Mouse (Mus musculus) heart, embryonic 16.5 days (tissue): ENCODE results near the gene Asic4. TPM values are rescaled to one million over a fixed set of nuclear protein-coding genes. Genes with fewer than 3 reads are reported as not detected.

Experiments
- ATAC-seq: fragments of 200-750 bp; cut with Nextera tagmentation; replicated peaks from 2 replicates; pipeline ENCODE4 v1.8.0; 2017; ENCODE audit warnings: moderate number of reproducible peaks; ENCODE audit not compliant: insufficient read depth, low FRiP score; ENCODE audit errors: extremely low read depth
- H3K27ac ChIP-seq: fragments of 300-500 bp; sonication (generic); 2 replicates; pipeline ENCODE4 v1.5.1; 2014; ENCODE audit warnings: mild to moderate bottlenecking, low read length, control low read depth, moderate library complexity
- H3K27me3 ChIP-seq: fragments of 300-500 bp; sonication (generic); 2 replicates; pipeline ENCODE4 v1.6.1; 2014; ENCODE audit warnings: low read length, mixed read lengths; ENCODE audit not compliant: control insufficient read depth, insufficient read depth
- H3K36me3 ChIP-seq: fragments of 300-500 bp; sonication (generic); 2 replicates; pipeline ENCODE4 v1.6.1; 2014; ENCODE audit not compliant: control insufficient read depth, insufficient read depth
- H3K4me1 ChIP-seq: fragments of 300-500 bp; sonication (generic); 2 replicates; pipeline ENCODE4 v1.6.1; 2014; ENCODE audit warnings: low read length, mixed read lengths; ENCODE audit not compliant: control insufficient read depth, insufficient read depth
- H3K4me2 ChIP-seq: fragments of 300-500 bp; sonication (generic); 2 replicates; pipeline ENCODE4 v1.6.1; 2014; ENCODE audit warnings: low read depth, mild to moderate bottlenecking, control low read depth, low read length
- H3K4me3 ChIP-seq: fragments of 300-500 bp; sonication (generic); 2 replicates; pipeline ENCODE4 v1.5.1; 2014; ENCODE audit warnings: mild to moderate bottlenecking, control low read depth, low read length
- H3K9ac ChIP-seq: fragments of 300-500 bp; sonication (generic); 2 replicates; pipeline ENCODE4 v1.6.1; 2014; ENCODE audit warnings: low read length, control low read depth
- H3K9me3 ChIP-seq: fragments of 300-500 bp; sonication (generic); replicated peaks from 2 replicates; pipeline ENCODE4 v1.6.1; 2016; ENCODE audit warnings: low read length; ENCODE audit not compliant: control insufficient read depth
- WGBS: fragments of 180-500 bp; shearing (Covaris S2); extraction: QIAGEN DNeasy Blood & Tissue Kit; methylation state at CpG from one replicate; pipeline ENCODE4 v1.1.7; 2014; 5-methylcytosine and 5-hydroxymethylcytosine counted together
- polyA plus RNA-seq: library from polyadenylated mRNA; unstranded; fragments of >200 nt; fragmentation: Nextera tagmentation; extraction: Ambion mirVana; gene quantifications from 2 replicates; pipeline ENCODE4 v1.2.1, GENCODE M21; 2015

Gene Asic4
- polyA plus RNA-seq, 1 experiment from 2014 or later: 0.08 TPM

DNA sequence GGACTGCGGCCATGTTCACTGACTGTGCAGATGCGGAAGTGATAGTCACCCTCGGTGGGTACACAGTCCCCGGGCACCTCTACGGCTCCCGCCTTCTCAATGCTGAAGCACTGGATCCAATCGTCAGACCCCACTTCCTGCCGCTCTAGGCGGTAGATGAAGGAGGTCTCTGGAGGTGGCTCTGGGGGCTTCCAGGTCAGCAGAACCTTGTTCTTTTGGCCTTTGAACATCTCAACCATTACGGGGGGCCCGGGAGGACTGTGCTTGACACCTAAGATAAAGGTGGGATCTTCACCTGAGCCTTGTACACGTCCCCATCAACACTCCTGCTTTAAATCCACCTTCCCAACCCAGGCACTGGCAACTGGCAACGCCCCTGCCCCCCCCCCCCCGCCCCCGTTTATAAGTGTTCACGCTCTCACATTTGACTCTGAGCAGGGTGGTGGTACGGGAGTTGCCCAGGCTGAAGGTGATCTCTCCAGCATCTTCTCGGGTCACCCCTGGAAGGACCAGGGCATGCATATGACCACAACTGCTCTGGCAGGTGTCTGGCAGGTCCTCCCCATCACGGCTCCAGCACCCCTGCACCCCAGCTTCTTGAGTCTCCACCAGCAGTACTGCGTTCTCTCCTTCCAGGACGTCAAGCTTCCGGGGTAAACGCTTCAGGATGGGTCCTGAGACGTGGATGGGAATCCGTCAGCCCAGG is 52.9 kb downstream of the Asic4 start:
- ATAC-seq: no peak
- Histone ChIP-seq H3K36me3 (peaks cover 40% of the 10 kb centered on the region), H3K9me3 (no peaks in the 10 kb centered on the region), H3K9ac (no peak overlapping the region), H3K4me2 (peak overlapping the region; percentile 89), H3K27me3 (no peaks in the 10 kb centered on the region), H3K4me1 (peaks cover 30% of the 10 kb centered on the region), H3K27ac (no peak overlapping the region), H3K4me3 (no peak overlapping the region)
- 75% methylated on average over 25 of the region's 25 CpGs for WGBS

DNA sequence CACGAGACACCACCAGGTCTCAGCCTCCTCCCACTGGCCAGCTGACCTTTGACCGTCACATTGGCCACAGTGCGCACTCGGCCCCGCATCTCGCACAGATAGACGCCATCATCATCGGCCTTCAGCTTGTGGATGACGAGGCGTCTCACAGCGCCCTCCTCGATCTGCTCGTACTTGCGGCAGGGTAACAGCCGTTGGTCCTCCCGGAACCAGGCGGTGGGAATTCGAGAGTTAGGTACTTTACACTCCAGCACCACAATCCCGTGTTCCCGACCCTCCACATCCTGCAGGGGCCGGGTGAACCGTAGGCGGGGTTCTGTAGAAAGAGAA is 53.4 kb downstream of the Asic4 start:
- H3K27ac ChIP-seq: no peak overlapping the region; the same call in 1 of the 2 replicates
- peak overlapping the region; percentile 99 for H3K9ac ChIP-seq
- no peaks in the 10 kb centered on the region for H3K27me3 ChIP-seq
- H3K9me3 ChIP-seq: no peaks in the 10 kb centered on the region
- no peak for ATAC-seq
- H3K4me1 ChIP-seq: peaks cover 30% of the 10 kb centered on the region
- 55% methylated on average over 23 of the region's 23 CpGs for whole genome bisulfite sequencing
- peaks cover 35% of the 10 kb centered on the region for H3K36me3 ChIP-seq
- peak overlapping the region; percentile 92 for H3K4me3 ChIP-seq
- H3K4me2 ChIP-seq: peak overlapping the region; percentile 89

DNA sequence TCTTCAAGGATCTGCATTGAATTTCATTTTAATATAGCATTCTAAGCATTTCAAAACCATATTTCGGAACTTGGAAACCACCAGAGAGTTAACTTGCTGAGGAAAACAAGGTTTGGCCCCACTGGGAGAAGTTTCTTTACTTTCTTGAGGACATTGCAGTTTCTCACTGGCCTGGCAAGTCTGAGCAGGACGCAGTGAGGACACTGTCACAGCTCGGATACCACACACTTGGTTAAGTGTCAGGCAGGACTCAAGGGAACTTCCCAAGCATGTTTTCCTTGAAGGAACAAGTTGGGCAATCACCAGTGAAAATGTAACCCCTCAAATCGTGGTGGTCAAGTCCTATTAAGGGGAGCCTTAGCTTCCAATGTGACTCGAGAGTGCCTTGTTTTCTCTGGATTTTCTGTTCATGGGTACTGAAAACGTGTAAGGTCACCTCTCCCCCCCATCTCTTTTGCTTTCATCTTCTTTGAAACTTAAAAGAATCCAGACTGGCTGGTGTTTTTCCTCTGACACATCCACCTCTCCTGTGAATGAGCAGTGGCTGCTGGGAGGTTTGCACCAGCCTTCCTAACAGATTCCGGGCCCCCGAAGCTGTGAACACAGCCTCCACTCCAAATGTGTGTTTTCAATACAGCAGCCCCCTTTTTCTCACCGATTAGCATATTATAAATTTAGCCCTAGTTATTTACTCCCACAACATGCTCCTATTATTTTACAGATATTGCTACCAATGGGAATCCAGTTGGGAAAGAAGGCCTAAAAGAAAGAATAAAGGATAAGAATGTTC is 54.2 kb downstream of the Asic4 start:
- Histone ChIP-seq H3K9ac (peak overlapping the region; percentile 99), H3K4me2 (peak overlapping the region; percentile 89), H3K4me1 (peaks cover 34% of the 10 kb centered on the region), H3K27ac (peak overlapping the region; percentile 100), H3K27me3 (no peaks in the 10 kb centered on the region), H3K36me3 (peaks cover 27% of the 10 kb centered on the region), H3K9me3 (no peaks in the 10 kb centered on the region), H3K4me3 (peak overlapping the region; percentile 92)
- no peak for ATAC-seq
- WGBS: 31% methylated on average over 9 of the region's 9 CpGs

DNA sequence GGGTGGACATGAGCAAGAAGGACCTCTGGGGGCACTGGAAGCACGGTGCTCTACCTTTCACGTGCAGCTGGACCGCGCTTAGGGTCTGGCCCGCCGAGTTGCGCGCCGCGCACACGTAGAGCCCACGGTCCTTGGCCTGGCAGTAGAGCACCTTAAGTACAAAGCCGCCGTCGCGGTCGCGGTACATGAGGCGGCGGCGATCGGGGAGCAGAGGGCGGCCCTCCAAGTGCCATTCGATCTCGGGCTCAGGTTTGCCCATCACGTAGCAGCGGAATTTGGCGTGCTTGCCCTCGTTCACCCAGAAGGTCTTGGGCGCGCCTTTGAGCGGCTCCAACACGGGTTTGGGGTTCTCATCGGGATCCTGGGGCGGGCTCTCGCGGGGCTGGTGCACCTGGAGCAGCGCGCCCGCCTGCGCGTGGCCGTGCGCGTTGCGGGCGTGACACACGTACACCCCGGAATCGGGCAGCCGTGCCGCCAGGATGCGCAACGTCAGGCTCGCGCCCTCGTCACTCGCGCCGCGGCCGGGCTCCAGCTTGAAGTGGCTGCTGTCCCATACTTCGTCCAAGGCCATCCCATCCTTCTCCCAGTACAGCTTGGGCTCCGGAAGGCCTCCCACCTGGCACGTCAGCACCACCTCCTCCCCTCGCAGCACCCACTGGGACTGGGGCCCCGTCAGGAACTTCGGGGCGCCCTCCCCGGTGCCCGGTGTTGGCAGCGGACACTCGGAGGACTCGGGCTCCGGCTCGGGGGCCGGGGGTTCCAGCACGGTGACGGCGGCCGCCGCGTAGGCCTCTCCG is 55.1 kb downstream of the Asic4 start:
- peak overlapping the region; percentile 92 for H3K4me3 ChIP-seq

DNA sequence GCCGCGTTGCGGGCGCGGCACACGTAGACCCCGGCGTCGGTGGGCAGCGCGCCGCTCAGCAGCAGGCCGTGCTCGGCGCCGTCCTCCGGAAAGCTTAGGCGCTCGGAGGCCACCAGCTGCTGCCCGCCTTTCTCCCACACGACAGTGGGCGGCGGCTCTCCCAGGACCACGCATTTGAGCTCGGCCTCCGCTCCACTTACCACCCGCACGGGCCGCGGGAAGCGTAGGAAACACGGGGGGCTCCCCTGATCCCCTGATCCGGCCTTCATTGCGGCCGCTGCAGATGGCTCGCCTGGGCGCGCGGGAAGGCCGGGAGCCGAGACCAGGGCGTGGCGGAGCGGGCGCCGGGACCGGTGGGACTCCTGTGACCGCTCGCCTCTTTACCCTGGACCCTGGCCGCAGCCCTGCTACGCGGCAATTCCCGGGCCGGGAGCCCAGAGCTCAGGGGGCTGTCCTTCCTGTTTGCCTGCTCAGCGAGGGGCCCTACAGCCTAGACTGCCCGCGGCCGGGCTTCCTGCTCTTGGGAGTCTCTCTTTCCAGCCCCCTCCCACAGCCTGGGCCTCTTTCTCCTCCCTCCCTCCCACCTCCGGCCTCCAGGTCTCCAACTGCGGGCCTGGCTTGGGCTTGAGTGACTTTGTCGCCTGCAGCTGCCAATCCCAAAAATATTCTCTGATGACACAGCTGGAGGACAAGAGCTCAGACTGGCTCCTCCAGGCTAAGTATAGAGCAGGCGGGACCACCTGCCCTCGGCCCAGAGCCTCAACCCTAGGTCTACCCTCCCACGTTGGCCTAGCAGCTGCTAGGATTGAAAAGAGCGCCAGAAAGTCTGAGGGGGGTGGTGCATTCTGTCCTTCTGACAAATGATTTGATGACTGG is 56.0 kb downstream of the Asic4 start, which contains the start of gene Obsl1:
TSS of gene Obsl1 (minus strand) at position 497 of the 876 bp plus-strand sequence.
- peak within 1 kb of the TSS; percentile 100 for H3K27ac ChIP-seq
- ATAC-seq: peak; percentile 93
- WGBS: under 1% methylated on average over 65 of the region's 65 CpGs
- peak within 1 kb of the TSS; percentile 89 for H3K4me2 ChIP-seq
- H3K4me1 ChIP-seq: peaks cover 51% of the 10 kb centered on the region
- peak within 1 kb of the TSS; percentile 99 for H3K9ac ChIP-seq
- no peaks in the 10 kb centered on the region for H3K9me3 ChIP-seq
- H3K4me3 ChIP-seq: peak within 1 kb of the TSS; percentile 92
- H3K36me3 ChIP-seq: peaks cover 11% of the 10 kb centered on the region
- no peaks in the 10 kb centered on the region for H3K27me3 ChIP-seq

More for the DNA sequence above, 55.1 kb downstream of the Asic4 start:
- peak; percentile 52 for ATAC-seq
- Histone ChIP-seq H3K4me1 (peaks cover 43% of the 10 kb centered on the region), H3K36me3 (peaks cover 20% of the 10 kb centered on the region), H3K9ac (peak overlapping the region; percentile 99), H3K27me3 (no peaks in the 10 kb centered on the region), H3K4me2 (peak overlapping the region; percentile 89), H3K9me3 (no peaks in the 10 kb centered on the region), H3K27ac (peak overlapping the region; percentile 100)
- WGBS: under 1% methylated on average over 84 of the region's 84 CpGs

DNA sequence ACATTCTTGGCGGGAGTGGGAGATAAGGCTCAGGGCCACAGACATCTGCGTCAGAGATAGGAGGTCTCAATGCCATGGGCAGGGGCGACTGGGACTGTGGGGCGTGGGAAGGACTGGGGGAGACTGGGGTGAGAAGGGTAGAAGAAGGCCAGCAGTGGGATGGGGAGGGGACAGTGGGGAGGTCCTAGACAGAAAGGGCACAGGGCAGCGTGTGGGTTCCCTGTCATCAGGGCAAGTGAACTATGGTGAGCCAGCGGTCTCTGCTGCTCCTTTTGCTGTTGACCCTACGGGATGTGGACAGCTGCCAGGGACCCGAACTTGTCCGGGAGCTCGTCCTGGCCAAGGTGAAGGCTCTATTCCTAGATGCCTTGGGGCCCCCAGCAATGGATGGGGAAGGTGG is 56.8 kb downstream of the Asic4 start, which contains the start of gene Inha:
TSS of gene Inha (plus strand) at position 72 of the 400 bp plus-strand sequence.
- peak within 1 kb of the TSS; percentile 89 for H3K4me2 ChIP-seq
- peak within 1 kb of the TSS; percentile 100 for H3K27ac ChIP-seq
- peak within 1 kb of the TSS; percentile 99 for H3K9ac ChIP-seq
- H3K27me3 ChIP-seq: no peaks in the 10 kb centered on the region
- 34% methylated on average over 10 of the region's 10 CpGs for WGBS
- no peak for ATAC-seq
- H3K4me3 ChIP-seq: peak within 1 kb of the TSS; percentile 92
- peaks cover 59% of the 10 kb centered on the region for H3K4me1 ChIP-seq
- H3K9me3 ChIP-seq: no peaks in the 10 kb centered on the region
- H3K36me3 ChIP-seq: 0 out of 2 replicates have a peak, but pooled peaks cover 4% of the 10 kb centered on the region

DNA sequence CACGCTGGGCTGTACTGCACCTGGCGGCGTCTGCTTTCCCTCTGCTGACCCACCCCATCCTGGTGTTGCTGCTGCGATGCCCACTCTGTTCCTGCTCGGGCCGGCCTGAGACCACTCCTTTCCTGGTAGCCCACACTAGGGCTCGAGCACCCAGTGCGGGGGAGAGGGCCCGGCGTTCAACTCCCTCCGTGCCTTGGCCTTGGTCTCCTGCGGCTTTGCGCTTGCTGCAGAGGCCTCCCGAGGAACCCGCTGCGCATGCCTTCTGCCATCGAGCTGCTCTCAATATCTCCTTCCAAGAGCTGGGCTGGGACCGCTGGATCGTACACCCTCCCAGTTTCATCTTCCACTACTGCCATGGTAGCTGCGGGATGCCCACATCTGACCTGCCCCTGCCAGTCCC is 59.4 kb downstream of the Asic4 start:
- 53% methylated on average over 20 of the region's 20 CpGs for WGBS
- no peak overlapping the region for H3K4me3 ChIP-seq
- H3K27me3 ChIP-seq: no peaks in the 10 kb centered on the region
- H3K36me3 ChIP-seq: no peaks in the 10 kb centered on the region
- H3K27ac ChIP-seq: peak overlapping the region; percentile 95
- peaks cover 43% of the 10 kb centered on the region for H3K4me1 ChIP-seq
- no peaks in the 10 kb centered on the region for H3K9me3 ChIP-seq
- no peak overlapping the region; the same call in 1 of the 2 replicates for H3K4me2 ChIP-seq
- H3K9ac ChIP-seq: peak overlapping the region; percentile 29; the same call in 1 of the 2 replicates
- no peak for ATAC-seq

DNA sequence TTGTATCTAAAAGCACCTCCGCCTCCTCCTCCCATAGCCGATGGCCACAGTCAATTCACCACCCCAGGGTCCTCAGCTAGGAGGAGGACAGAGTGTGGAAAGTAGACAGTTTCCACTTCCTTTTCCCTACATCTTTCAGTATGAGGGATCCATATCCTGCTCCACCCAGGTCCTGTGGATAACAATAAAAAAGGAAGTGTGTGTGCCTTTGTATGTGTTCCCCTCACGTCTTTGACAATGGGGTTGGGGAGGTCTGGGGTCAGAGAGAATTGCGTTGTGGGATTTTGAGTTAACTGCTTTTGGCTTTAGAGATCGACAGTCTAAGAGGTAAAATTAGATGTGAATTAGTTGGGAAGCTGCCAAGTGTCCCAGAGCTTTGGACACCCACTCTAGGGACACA is 59.9 kb downstream of the Asic4 start:
- H3K9ac ChIP-seq: no peak overlapping the region

More for the DNA sequence above, 59.9 kb downstream of the Asic4 start:
- Histone ChIP-seq H3K4me1 (peaks cover 43% of the 10 kb centered on the region), H3K4me3 (no peak overlapping the region), H3K27me3 (no peaks in the 10 kb centered on the region), H3K9me3 (no peaks in the 10 kb centered on the region), H3K27ac (peak overlapping the region; percentile 95), H3K4me2 (0 out of 2 replicates have a peak overlapping the region, but pooled peaks have one; percentile 17), H3K36me3 (no peaks in the 10 kb centered on the region)
- ATAC-seq: no peak
- 37% methylated on average over 5 of the region's 5 CpGs for WGBS
